Mouse (Mus musculus) myocyte (in vitro differentiated cells): ENCODE measurements around the gene Gldc. TPM values are rescaled to one million over a fixed set of nuclear protein-coding genes. Genes with fewer than 3 reads are reported as not detected.

Experiments used
- H3K27me3 ChIP-seq: one replicate; pipeline ENCODE4 v1.6.1; 2011; ENCODE audit not compliant: control insufficient read depth, insufficient read depth, insufficient read length
- H3K36me3 ChIP-seq: one replicate; pipeline ENCODE4 v1.6.1; 2011; ENCODE audit not compliant: control insufficient read depth, insufficient read depth
- H3K4me2 ChIP-seq: one replicate; pipeline ENCODE4 v1.6.1; 2011; ENCODE audit warnings: low read depth, control low read depth
- H3K4me3 ChIP-seq: one replicate; pipeline ENCODE4 v1.5.1; 2011; ENCODE audit warnings: mild to moderate bottlenecking, control low read depth, moderate library complexity
- H3K79me2 ChIP-seq: one replicate; pipeline ENCODE4 v1.6.1; 2011; ENCODE audit not compliant: control insufficient read depth, insufficient read depth
- H3ac ChIP-seq: one replicate; pipeline ENCODE4 v1.6.1; 2011; ENCODE audit not compliant: control insufficient read depth, insufficient read length
- CEBPB ChIP-seq: IDR thresholded peaks from 2 replicates; pipeline ENCODE4 v1.6.1; 2011; ENCODE audit warnings: mild to moderate bottlenecking, moderate library complexity; ENCODE audit not compliant: poor library complexity, insufficient read depth, severe bottlenecking
- E2F4 ChIP-seq: IDR thresholded peaks from one replicate; pipeline ENCODE4 v1.6.1; 2011; ENCODE audit warnings: mild to moderate bottlenecking, control low read depth, moderate library complexity; ENCODE audit not compliant: insufficient read depth
- MAX ChIP-seq: IDR thresholded peaks from one replicate; pipeline ENCODE4 v1.6.1; 2011; ENCODE audit warnings: low read depth, mild to moderate bottlenecking, control low read depth
- MYOD1 ChIP-seq, 3 experiments: IDR thresholded peaks; one replicate each; pipeline ENCODE4 v1.6.1; 2011; ENCODE audit warnings: control low read depth in 2 of 3, low read depth in 2 of 3, mild to moderate bottlenecking in 2 of 3, moderate library complexity in 1 of 3; ENCODE audit not compliant: insufficient read length in 2 of 3, control insufficient read depth in 1 of 3
- MYOG ChIP-seq, 3 experiments: IDR thresholded peaks; one replicate each; pipeline ENCODE4 v1.6.1; 2011; ENCODE audit warnings: control low read depth in 2 of 3, low read depth in 2 of 3, mild to moderate bottlenecking in 2 of 3; ENCODE audit not compliant: insufficient read length in 2 of 3, control insufficient read depth in 1 of 3, insufficient read depth in 1 of 3
- POLR2A ChIP-seq: IDR thresholded peaks from one replicate; pipeline ENCODE4 v1.6.1; 2011; ENCODE audit warnings: low read depth, mild to moderate bottlenecking, control low read depth, moderate library complexity; ENCODE audit not compliant: insufficient read length
- POLR2AphosphoS2 ChIP-seq: IDR thresholded peaks from one replicate; pipeline ENCODE4 v1.6.1; 2011; ENCODE audit warnings: low read depth, control low read depth; ENCODE audit not compliant: insufficient read length
- REST ChIP-seq: IDR thresholded peaks from one replicate; pipeline ENCODE4 v1.6.1; 2011; ENCODE audit warnings: mild to moderate bottlenecking, control low read depth, moderate library complexity; ENCODE audit not compliant: insufficient read depth, insufficient read length
- SRF ChIP-seq: IDR thresholded peaks from one replicate; pipeline ENCODE4 v1.6.1; 2011; ENCODE audit warnings: low read depth; ENCODE audit not compliant: control insufficient read depth, insufficient read length
- TCF12 ChIP-seq: IDR thresholded peaks from one replicate; pipeline ENCODE4 v1.6.1; 2011; ENCODE audit warnings: mild to moderate bottlenecking, control low read depth; ENCODE audit not compliant: poor library complexity, insufficient read depth, severe bottlenecking
- TCF3 ChIP-seq: IDR thresholded peaks from one replicate; pipeline ENCODE4 v1.6.1; 2011; ENCODE audit warnings: low read depth, control low read depth; ENCODE audit not compliant: insufficient read length
- USF1 ChIP-seq: IDR thresholded peaks from one replicate; pipeline ENCODE4 v1.6.1; 2011; ENCODE audit warnings: low read depth, mild to moderate bottlenecking, control low read depth, moderate library complexity
- polyA plus RNA-seq: library from polyadenylated mRNA; unstranded; fragments of >200 nt; fragmentation: generic; extraction: Trizol; gene quantifications from one replicate; pipeline ENCODE4 v1.2.1, GENCODE M21; 2012; ENCODE audit warnings: missing spikeins

The Gldc gene
- polyA plus RNA-seq, 1 experiment = 1.1 TPM

GRCm38 (mm10) chr19:30117241-30117640 lies 58.0 kb downstream of the Gldc start:
- H3K79me2 ChIP-seq = no peaks in the 10 kb centered on the region
- H3K36me3 ChIP-seq = no peaks in the 10 kb centered on the region
- H3K27me3 ChIP-seq = no peaks in the 10 kb centered on the region
- no peak for TF ChIP-seq MAX
- TF ChIP-seq MYOG (IDR thresholded peaks at IDR 0.05; ENCODE audit: control insufficient read depth in 1 of 3, insufficient read depth in 1 of 3, insufficient read length in 2 of 3, low read depth in 2 of 3) = no peak
- TF ChIP-seq TCF3 = no peak
- no peak for TF ChIP-seq CEBPB
- no peak for TF ChIP-seq POLR2A
- no peak for TF ChIP-seq SRF
- TF ChIP-seq POLR2AphosphoS2 = no peak
- no peak for TF ChIP-seq TCF12
- TF ChIP-seq E2F4 = no peak
- H3ac ChIP-seq = no peak overlapping the region
- H3K4me3 ChIP-seq = no peak overlapping the region
- no peak overlapping the region for H3K4me2 ChIP-seq

DNA sequence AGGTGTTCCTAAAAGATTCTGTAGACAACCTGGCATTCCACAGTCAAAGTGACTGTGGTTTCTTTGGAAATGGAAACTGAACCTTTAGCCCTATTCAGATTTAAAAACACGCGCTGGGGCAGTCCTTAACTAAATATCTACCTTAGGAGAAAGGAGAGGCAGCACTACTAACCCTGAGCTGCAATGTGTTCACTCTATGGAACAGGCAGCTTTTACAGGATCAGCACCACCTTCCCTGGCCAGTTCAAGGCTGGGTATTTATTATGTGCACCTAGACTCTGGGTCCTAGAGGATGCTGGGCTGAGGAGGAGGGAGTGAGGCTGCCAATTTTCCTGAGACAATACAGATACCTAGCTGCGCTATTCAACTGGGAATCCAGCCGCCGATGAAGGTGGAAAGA lies 59.6 kb downstream of the Gldc start:
- H3K27me3 ChIP-seq = no peaks in the 10 kb centered on the region
- H3K4me2 ChIP-seq = no peak overlapping the region
- H3K79me2 ChIP-seq = no peaks in the 10 kb centered on the region
- H3K36me3 ChIP-seq = no peaks in the 10 kb centered on the region
- no peak overlapping the region for H3K4me3 ChIP-seq
- no peak overlapping the region for H3ac ChIP-seq
- TF ChIP-seq MYOG (IDR thresholded peaks at IDR 0.05; ENCODE audit: control insufficient read depth in 1 of 3, insufficient read depth in 1 of 3, insufficient read length in 2 of 3, low read depth in 2 of 3) = no peak
- TF ChIP-seq USF1 = no peak
- TF ChIP-seq REST = no peak
- no peak for TF ChIP-seq MYOD1 (IDR thresholded peaks at IDR 0.05; ENCODE audit: control insufficient read depth in 1 of 3, insufficient read length in 2 of 3, low read depth in 2 of 3)
- TF ChIP-seq SRF = no peak
- no peak for TF ChIP-seq TCF3
- no peak for TF ChIP-seq TCF12
- no peak for TF ChIP-seq E2F4
- TF ChIP-seq POLR2A = no peak
- no peak for TF ChIP-seq POLR2AphosphoS2
- TF ChIP-seq MAX = no peak
- no peak for TF ChIP-seq CEBPB

DNA sequence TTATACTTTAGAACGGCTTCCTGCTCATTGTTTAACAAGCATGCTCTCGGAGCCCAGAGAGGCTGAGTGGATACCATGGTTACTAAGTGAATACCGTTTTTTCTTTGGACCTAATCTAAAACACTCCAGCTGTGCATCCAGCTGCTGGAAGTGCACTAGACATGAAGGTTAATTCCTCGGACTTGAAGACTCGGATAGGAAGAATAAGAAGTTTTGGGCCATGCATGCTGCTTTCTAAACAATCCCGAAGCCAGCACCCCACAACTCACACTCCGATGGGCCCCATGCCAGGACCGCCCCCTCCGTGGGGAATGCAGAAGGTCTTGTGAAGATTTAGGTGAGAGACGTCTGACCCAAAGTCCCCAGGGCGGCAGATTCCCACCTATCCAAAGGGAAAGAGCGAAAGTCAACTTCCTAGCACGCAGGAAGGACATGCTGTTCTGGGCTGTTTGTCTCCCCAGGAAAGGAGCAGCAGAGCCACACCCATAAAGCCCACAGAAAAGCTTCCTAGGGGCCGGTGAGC lies 60.2 kb downstream of the Gldc start:
- H3K4me2 ChIP-seq = no peak overlapping the region
- TF ChIP-seq USF1 (no peak), MYOG (IDR thresholded peaks at IDR 0.05; ENCODE audit: control insufficient read depth in 1 of 3, insufficient read depth in 1 of 3, insufficient read length in 2 of 3, low read depth in 2 of 3) (no peak), REST (no peak), POLR2A (no peak), MYOD1 (IDR thresholded peaks at IDR 0.05; ENCODE audit: control insufficient read depth in 1 of 3, insufficient read length in 2 of 3, low read depth in 2 of 3) (no peak), MAX (no peak), E2F4 (no peak), POLR2AphosphoS2 (no peak), CEBPB (no peak), TCF12 (no peak), SRF (no peak), TCF3 (no peak)

DNA sequence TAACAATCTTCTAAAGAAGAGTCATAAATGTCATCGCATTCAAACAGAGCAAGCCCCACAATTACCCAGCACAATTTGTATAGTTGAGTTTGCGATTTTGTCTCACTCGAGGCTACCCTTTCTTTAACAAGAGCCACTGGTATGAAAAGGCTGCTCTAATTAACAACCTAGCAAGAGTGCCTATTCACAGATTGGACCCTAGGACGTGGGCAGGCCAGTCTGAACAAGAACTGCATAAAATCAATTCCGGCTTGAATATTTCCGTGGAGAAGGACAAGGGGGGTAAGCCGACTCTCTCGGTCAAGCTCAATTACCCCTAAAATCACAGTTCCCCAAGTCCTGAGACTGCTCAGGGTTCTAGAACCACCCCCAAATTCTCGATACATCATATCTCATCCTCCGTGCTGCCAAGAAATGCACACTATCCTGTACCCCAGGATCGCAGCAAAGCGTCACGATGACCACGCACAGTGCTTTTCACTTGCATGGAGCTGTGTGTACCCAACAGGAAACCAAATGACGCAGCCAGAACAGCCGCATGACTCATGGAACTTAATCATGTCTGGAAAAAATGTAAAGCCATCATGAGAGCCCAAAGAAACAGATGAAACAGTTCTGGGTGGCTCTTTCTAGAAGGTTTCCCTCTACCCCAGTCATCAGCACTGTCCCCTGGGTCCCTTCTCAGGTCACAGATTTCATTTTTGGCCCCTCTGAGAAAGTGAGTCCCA lies 62.1 kb downstream of the Gldc start:
- no peak for TF ChIP-seq USF1
- TF ChIP-seq CEBPB = no peak
- TF ChIP-seq E2F4 = no peak
- TF ChIP-seq MYOG (IDR thresholded peaks at IDR 0.05; ENCODE audit: control insufficient read depth in 1 of 3, insufficient read depth in 1 of 3, insufficient read length in 2 of 3, low read depth in 2 of 3) = no peak
- TF ChIP-seq POLR2A = no peak
- no peak for TF ChIP-seq MAX
- no peak for TF ChIP-seq TCF3
- TF ChIP-seq TCF12 = no peak
- TF ChIP-seq POLR2AphosphoS2 = no peak
- TF ChIP-seq MYOD1 (IDR thresholded peaks at IDR 0.05; ENCODE audit: control insufficient read depth in 1 of 3, insufficient read length in 2 of 3, low read depth in 2 of 3) = no peak
- TF ChIP-seq SRF = no peak
- no peak for TF ChIP-seq REST

More for the DNA sequence above, 60.2 kb downstream of the Gldc start:
- no peaks in the 10 kb centered on the region for H3K79me2 ChIP-seq
- H3K36me3 ChIP-seq = no peaks in the 10 kb centered on the region
- H3K4me3 ChIP-seq = no peak overlapping the region
- no peak overlapping the region for H3ac ChIP-seq
- no peaks in the 10 kb centered on the region for H3K27me3 ChIP-seq

DNA sequence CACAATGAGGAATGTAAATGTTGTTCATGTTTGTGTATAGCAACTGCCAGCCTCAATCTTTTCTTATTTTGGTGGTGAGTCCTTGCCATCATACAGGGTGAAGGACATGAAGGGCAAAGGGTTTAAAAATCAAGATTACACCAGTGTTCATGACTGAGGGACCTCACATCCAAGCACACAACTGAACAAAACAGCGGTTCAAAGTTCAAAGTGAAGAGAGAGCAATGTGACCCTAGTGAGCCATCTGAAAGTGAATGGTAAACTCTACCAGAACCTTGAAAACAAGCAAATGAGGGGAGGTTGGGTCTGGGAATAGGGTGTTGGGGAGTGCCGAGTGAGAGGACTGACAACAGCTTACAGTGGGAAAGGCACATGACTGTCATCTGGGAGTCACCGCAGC lies 63.8 kb downstream of the Gldc start:
- no peaks in the 10 kb centered on the region for H3K79me2 ChIP-seq
- no peak for TF ChIP-seq MYOD1 (IDR thresholded peaks at IDR 0.05; ENCODE audit: control insufficient read depth in 1 of 3, insufficient read length in 2 of 3, low read depth in 2 of 3)
- H3K27me3 ChIP-seq = no peaks in the 10 kb centered on the region
- no peak overlapping the region for H3K4me3 ChIP-seq
- H3K4me2 ChIP-seq = no peak overlapping the region
- no peak overlapping the region for H3ac ChIP-seq
- no peaks in the 10 kb centered on the region for H3K36me3 ChIP-seq

More for the DNA sequence above, 62.1 kb downstream of the Gldc start:
- Histone ChIP-seq H3K4me3 (no peak overlapping the region), H3K27me3 (no peaks in the 10 kb centered on the region), H3K79me2 (no peaks in the 10 kb centered on the region), H3ac (no peak overlapping the region), H3K36me3 (no peaks in the 10 kb centered on the region), H3K4me2 (no peak overlapping the region)
